Mouse (Mus musculus): ENCODE results near the gene Gm10720.
"Not testable (repeated sequence)": the region's sequence is repeated elsewhere in the genome, so short reads cannot be mapped to it uniquely, and the experiment has no call there.

Gene Gm10720

GRCm38 (mm10) chr9:3015354-3015753, at the start of gene Gm10720:
Gene Gm10720, plus strand, starts transcription at chr9:3015654.
- DNase-seq (ENCODE audit: low spot score in 2 of 2): not testable (repeated sequence)

DNA sequence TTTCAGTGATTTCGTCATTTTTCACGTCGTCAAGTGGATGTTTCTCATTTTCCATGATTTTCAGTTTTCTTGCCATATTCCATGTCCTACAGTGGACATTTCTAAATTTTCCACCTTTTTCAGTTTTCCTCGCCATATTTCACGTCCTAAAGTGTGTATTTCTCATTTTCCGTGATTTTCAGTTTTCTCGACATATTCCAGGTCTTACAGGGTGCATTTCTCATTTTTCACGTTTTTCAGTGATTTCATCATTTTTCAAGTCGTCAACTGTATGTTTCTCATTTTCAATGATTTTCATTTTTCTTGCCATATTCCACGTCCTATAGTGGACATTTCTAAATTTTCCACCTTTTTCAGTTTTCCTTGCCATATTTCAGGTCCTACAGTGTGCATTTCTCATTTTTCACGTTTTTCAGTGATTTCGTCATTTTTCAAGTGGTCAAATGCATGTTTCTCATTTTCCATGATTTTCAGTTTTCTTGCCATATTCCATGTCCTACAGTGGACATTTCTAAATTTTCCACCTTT, 14.9 kb upstream of the Gm10720 start, which contains the start of gene Gm10722:
Gene Gm10722, plus strand, starts transcription at position 478 of the 528 bp plus-strand sequence.
- peak in 1 of 2 experiments; percentile 6 for DNase-seq (ENCODE audit: low spot score in 2 of 2)

GRCm38 (mm10) chr9:3001006-3001405, 14.4 kb upstream of the Gm10720 start:
- peak; percentile 33 to 44 for DNase-seq (ENCODE audit: low spot score in 2 of 2)

GRCm38 (mm10) chr9:3001948-3002659, 13.3 kb upstream of the Gm10720 start:
- peak; percentile 99 to 100 for DNase-seq (ENCODE audit: low spot score in 2 of 2)

GRCm38 (mm10) chr9:3002794-3003396, 12.6 kb upstream of the Gm10720 start, which contains the start of gene Gm11168:
Gene Gm11168, plus strand, starts transcription at chr9:3003346.
- peak in 1 of 2 experiments; percentile 55 for DNase-seq (ENCODE audit: low spot score in 2 of 2)

GRCm38 (mm10) chr9:3006179-3006578, 9.3 kb upstream of the Gm10720 start:
- not testable (repeated sequence) for DNase-seq (ENCODE audit: low spot score in 2 of 2)

DNA sequence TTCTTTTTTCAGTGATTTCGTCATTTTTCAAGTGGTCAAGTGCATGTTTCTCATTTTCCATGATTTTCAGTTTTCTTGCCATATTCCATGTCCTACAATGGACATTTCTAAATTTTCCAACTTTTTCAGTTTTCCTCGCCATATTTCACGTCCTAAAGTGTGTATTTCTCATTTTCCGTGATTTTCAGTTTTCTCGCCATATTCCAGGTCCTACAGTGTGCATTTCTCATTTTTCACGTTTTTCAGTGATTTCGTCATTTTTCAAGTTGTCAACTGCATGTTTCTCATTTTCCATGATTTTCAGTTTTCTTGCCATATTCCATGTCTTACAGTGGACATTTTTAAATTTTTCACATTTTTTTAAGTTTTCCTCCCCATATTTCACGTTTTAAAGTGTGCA, 8.8 kb upstream of the Gm10720 start:
- peak; percentile 85 to 96 for DNase-seq (ENCODE audit: low spot score in 2 of 2)

DNA sequence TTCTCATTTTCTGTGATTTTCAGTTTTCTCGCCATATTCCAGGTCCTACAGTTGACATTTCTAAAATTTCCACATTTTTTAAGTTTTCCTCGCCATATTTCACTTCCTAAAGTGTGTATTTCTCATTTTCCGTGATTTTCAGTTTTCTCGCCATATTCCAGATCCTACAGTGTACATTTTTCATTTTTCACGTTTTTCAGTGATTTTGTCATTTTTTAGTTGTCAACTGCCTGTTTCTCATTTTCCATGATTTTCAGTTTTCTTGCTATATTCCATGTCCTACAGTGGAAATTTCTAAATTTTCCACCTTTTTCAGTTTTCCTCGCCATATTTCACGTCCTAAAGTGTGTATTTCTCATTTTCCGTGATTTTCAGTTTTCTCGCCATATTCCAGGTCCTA, 8.2 kb upstream of the Gm10720 start:
- DNase-seq (ENCODE audit: low spot score in 2 of 2): not testable (repeated sequence)

DNA sequence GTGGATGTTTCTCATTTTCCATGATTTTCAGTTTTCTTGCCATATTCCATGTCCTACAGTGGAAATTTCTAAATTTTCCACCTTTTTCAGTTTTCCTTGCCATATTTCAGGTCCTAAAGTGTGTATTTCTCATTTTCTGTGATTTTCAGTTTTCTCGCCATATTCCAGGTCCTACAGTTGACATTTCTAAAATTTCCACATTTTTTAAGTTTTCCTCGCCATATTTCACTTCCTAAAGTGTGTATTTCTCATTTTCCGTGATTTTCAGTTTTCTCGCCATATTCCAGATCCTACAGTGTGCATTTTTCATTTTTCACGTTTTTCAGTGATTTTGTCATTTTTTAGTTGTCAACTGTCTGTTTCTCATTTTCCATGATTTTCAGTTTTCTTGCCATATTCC, 6.1 kb upstream of the Gm10720 start:
- DNase-seq (ENCODE audit: low spot score in 2 of 2): not testable (repeated sequence)

- DNase-seq (ENCODE audit: low spot score in 2 of 2): not testable (repeated sequence)
Observed at GRCm38 (mm10) chr9:3012054-3012621, 3.3 kb upstream of the Gm10720 start.

DNA sequence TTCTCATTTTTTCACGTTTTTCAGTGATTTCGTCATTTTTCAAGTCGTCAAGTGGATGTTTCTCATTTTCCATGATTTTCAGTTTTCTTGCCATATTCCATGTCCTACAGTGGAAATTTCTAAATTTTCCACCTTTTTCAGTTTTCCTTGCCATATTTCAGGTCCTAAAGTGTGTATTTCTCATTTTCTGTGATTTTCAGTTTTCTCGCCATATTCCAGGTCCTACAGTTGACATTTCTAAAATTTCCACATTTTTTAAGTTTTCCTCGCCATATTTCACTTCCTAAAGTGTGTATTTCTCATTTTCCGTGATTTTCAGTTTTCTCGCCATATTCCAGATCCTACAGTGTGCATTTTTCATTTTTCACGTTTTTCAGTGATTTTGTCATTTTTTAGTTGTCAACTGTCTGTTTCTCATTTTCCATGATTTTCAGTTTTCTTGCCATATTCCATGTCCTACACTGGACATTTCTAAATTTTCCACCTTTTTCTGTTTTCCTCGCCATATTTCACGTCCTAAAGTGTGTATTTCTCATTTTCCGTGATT, 2.6 kb upstream of the Gm10720 start, which contains the start of gene Gm10721:
Gene Gm10721, plus strand, starts transcription at position 408 of the 547 bp plus-strand sequence.
- DNase-seq (ENCODE audit: low spot score in 2 of 2): not testable (repeated sequence)

DNA sequence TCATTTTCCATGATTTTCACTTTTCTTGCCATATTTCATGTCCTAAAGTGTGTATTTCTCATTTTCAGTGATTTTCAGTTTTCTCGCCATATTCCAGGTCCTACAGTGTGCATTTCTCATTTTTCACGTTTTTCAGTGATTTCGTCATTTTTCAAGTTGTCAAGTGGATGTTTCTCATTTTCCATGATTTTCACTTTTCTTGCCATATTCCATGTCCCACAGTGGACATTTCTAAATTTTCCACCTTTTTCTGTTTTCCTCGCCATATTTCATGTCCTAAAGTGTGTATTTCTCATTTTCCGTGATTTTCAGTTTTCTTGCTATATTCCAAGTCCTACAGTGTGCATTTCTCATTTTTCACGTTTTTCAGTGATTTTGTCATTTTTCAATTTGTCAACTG, 442 bp downstream of the Gm10720 start:
- peak in 1 of 2 experiments; percentile 33 for DNase-seq (ENCODE audit: low spot score in 2 of 2)

DNA sequence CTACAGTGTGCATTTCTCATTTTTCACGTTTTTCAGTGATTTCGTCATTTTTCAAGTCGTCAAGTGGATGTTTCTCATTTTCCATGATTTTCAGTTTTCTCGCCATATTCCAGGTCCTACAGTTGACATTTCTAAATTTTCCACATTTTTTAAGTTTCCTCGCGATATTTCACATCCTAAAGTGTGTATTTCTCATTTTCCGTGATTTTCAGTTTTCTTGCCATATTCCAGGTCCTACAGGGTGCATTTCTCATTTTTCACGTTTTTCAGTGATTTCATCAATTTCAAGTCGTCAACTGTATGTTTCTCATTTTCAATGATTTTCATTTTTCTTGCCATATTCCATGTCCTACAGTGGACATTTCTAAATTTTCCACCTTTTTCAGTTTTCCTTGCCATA, 1.7 kb downstream of the Gm10720 start, which contains the start of gene Gm10719:
Gene Gm10719, plus strand, starts transcription at position 301 of the 400 bp plus-strand sequence.
- DNase-seq (ENCODE audit: low spot score in 2 of 2): not testable (repeated sequence)

GRCm38 (mm10) chr9:3018944-3019343, 3.5 kb downstream of the Gm10720 start:
- DNase-seq (ENCODE audit: low spot score in 2 of 2): peak in 1 of 2 experiments; percentile 19

DNA sequence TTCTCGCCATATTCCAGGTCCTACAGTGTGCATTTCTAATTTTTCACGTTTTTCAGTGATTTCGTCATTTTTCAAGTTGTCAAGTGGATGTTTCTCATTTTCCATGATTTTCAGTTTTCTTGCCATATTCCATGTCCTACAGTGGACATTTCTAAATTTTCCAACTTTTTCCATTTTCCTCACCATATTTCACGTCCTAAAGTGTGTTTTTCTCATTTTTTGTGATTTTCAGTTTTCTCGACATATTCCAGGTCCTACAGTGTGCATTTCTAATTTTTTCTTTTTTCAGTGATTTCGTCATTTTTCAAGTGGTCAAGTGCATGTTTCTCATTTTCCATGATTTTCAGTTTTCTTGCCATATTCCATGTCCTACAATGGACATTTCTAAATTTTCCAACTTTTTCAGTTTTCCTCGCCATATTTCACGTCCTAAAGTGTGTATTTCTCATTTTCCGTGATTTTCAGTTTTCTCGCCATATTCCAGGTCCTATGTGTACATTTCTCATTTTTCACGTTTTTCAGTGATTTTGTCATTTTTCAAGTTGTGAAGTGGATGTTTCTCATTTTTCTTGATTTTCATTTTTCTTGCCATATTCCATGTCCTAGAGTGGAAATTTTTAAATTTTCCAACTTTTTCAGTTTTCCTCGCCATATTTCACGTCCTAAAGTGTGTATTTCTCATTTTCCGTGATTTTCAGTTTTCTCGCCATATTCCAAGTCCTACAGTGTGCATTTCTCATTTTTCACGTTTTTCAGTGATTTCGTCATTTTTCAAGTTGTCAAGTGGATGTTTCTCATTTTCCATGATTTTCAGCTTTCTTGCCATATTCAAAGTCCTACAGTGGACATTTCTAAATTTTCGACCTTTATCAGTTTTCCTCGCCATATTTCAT, 4.6 kb downstream of the Gm10720 start:
- DNase-seq (ENCODE audit: low spot score in 2 of 2): peak; percentile 73 to 95

GRCm38 (mm10) chr9:3022316-3023008, 7.0 kb downstream of the Gm10720 start:
- peak; percentile 84 to 92 for DNase-seq (ENCODE audit: low spot score in 2 of 2)

- DNase-seq (ENCODE audit: low spot score in 2 of 2): peak; percentile 12 to 38
Observed at GRCm38 (mm10) chr9:3023312-3023984, 8.0 kb downstream of the Gm10720 start, which contains the start of gene Gm10718. Gene Gm10718, plus strand, starts transcription at chr9:3023547.

DNA sequence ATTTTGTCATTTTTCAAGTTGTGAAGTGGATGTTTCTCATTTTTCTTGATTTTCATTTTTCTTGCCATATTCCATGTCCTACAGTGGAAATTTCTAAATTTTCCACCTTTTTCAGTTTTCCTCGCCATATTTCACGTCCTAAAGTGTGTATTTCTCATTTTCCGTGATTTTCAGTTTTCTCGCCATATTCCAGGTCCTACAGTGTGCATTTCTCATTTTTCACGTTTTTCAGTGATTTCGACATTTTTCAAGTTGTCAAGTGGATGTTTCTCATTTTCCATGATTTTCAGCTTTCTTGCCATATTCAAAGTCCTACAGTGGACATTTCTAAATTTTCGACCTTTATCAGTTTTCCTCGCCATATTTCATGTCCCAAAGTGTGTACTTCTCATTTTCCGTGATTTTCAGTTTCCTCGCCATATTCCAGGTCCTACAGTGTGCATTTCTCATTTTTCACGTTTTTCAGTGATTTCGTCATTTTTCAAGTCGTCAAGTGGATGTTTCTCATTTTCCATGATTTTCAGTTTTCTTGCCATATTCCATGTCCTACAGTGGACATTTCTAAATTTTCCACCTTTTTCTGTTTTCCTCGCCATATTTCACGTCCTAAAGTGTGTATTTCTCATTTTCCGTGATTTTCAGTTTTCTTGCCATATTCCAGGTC, 8.7 kb downstream of the Gm10720 start:
- peak; percentile 65 to 87 for DNase-seq (ENCODE audit: low spot score in 2 of 2)

DNA sequence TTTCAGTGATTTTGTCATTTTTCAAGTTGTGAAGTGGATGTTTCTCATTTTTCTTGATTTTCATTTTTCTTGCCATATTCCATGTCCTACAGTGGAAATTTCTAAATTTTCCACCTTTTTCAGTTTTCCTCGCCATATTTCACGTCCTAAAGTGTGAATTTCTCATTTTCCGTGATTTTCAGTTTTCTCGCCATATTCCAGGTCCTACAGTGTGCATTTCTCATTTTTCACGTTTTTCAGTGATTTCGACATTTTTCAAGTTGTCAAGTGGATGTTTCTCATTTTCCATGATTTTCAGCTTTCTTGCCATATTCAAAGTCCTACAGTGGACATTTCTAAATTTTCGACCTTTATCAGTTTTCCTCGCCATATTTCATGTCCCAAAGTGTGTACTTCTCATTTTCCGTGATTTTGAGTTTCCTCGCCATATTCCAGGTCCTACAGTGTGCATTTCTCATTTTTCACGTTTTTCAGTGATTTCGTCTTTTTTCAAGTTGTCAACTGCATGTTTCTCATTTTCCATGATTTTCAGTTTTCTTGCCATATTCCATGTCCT, 9.5 kb downstream of the Gm10720 start, which contains the start of gene Gm10717:
Gene Gm10717, plus strand, starts transcription at position 506 of the 556 bp plus-strand sequence.
- DNase-seq (ENCODE audit: low spot score in 2 of 2): peak; percentile 62 to 74

All from thymus, postnatal 10 days (tissue).